17 mouse cellular contexts compared by ENCODE assay signal in the genomic region with DNA sequence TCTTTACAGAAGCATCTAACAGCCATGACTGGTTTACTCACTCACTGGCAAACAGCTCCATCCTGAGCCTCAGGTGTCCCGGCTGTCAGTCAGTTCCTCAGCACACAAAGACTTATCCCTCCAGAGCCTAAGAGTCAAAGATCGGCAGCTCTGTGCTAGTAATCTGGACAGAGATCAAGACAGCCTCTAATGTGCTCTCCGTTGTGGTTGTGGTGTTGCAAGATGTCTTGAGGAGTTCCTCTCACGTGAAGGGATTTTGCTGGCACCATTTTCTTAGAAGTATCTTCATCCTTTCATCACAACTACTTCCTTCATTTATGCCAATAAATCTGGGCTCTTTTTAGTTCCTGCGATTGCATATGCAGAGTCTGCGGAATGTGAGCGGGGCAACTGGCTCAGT.
"Had no signal": no experiment of that assay in that cellular context is flagged by ENCODE, and none has a peak within 500 bp of the region (broad histone marks: within the 10 kb centered on the region; RNA-seq: fewer than 3 reads in every experiment).

No protein-coding gene starts in this region.

- H3K36me3 ChIP-seq: limb, embryonic 12.5 days; limb, embryonic 15.5 days; lung, embryonic 15.5 days; midbrain, embryonic 12.5 days; midbrain, embryonic 15.5 days had no signal

- H3K4me3 ChIP-seq: limb, embryonic 12.5 days; limb, embryonic 15.5 days; lung, embryonic 15.5 days; midbrain, embryonic 12.5 days; midbrain, embryonic 15.5 days had no signal

- H3K9me3 ChIP-seq: limb, embryonic 12.5 days; limb, embryonic 15.5 days; lung, embryonic 15.5 days; midbrain, embryonic 12.5 days; midbrain, embryonic 15.5 days had no signal

- H3K27ac ChIP-seq: limb, embryonic 12.5 days; limb, embryonic 15.5 days; liver, embryonic 14.5 days; lung, embryonic 15.5 days; midbrain, embryonic 12.5 days; midbrain, embryonic 15.5 days; stomach, postnatal 0 days had no signal

- H3K4me2 ChIP-seq: limb, embryonic 12.5 days; limb, embryonic 15.5 days; liver, embryonic 11.5 days; lung, embryonic 15.5 days; midbrain, embryonic 12.5 days; midbrain, embryonic 15.5 days had no signal

- H3K9ac ChIP-seq: limb, embryonic 12.5 days; limb, embryonic 15.5 days; liver, embryonic 14.5 days; liver, postnatal 0 days; lung, embryonic 15.5 days; midbrain, embryonic 12.5 days; midbrain, embryonic 15.5 days had no signal

- DNase-seq: kidney, adult 18-20 months; kidney, adult 9 months; kidney, postnatal 25 days; left cerebral cortex, postnatal 4 days; liver, postnatal 0 days; right cerebral cortex, postnatal 4 days; thymus, adult 2 months; thymus, postnatal 14 days had no signal

- ATAC-seq: intestine, embryonic 16.5 days; liver, postnatal 0 days; midbrain, embryonic 15.5 days had no signal

- H3K27me3 ChIP-seq: limb, embryonic 12.5 days; limb, embryonic 15.5 days; lung, embryonic 15.5 days; midbrain, embryonic 12.5 days; midbrain, embryonic 15.5 days had no signal

- H3K4me1 ChIP-seq: midbrain, embryonic 12.5 days; midbrain, embryonic 15.5 days had no signal
